Mouse (Mus musculus): ENCODE data around the gene Rpf2. TPM values are rescaled to one million over a fixed set of nuclear protein-coding genes. Genes with fewer than 3 reads are reported as not detected.

The Rpf2 gene
- polyA plus RNA-seq, 1 experiment from 2014 or later: 31.5 TPM

- H3K4me3 ChIP-seq (ENCODE audit: low read depth, low read length): no peak overlapping the region
- H3K4me2 ChIP-seq (replicated peaks; ENCODE audit: low read depth): peak overlapping the region; percentile 25; the same call in 1 of the 2 replicates
- H3K9ac ChIP-seq (ENCODE audit: low read length): no peak overlapping the region
- no peaks in the 10 kb centered on the region for H3K4me1 ChIP-seq (replicated peaks; ENCODE audit: control insufficient read depth, insufficient read depth)
- DNase-seq (ENCODE audit: low spot score) (no peak), ATAC-seq (ENCODE audit: low FRiP score, low TSS enrichment) (no peak)
- no peak for TF ChIP-seq EP300 (optimal IDR thresholded peaks at IDR 0.05)
- no peak for TF ChIP-seq CTCF (IDR thresholded peaks at IDR 0.05; ENCODE audit: low read depth)
- no peaks in the 10 kb centered on the region for H3K36me3 ChIP-seq (ENCODE audit: control insufficient read depth, insufficient read depth, low read length)
- no peaks in the 10 kb centered on the region for H3K9me3 ChIP-seq (ENCODE audit: control insufficient read depth, low read length)
- 35% methylated on average over 22 of the region's 22 CpGs for WGBS
- no peaks in the 10 kb centered on the region for H3K27me3 ChIP-seq (ENCODE audit: control insufficient read depth, insufficient read depth, low read length)
- H3K27ac ChIP-seq (replicated peaks): no peak overlapping the region
Measured at GRCm38 (mm10) chr10:40191338-40191979, 55.4 kb downstream of the Rpf2 start.

GRCm38 (mm10) chr10:40190871-40191270 lies 56.0 kb downstream of the Rpf2 start:
- H3K9me3 ChIP-seq (ENCODE audit: control insufficient read depth, low read length): no peaks in the 10 kb centered on the region
- DNase-seq (ENCODE audit: low spot score) (no peak), ATAC-seq (ENCODE audit: low FRiP score, low TSS enrichment) (no peak)
- WGBS: 82% methylated on average over 8 of the region's 8 CpGs
- no peak overlapping the region for H3K9ac ChIP-seq (ENCODE audit: low read length)
- TF ChIP-seq EP300 (optimal IDR thresholded peaks at IDR 0.05) (no peak), CTCF (IDR thresholded peaks at IDR 0.05; ENCODE audit: low read depth) (peak; percentile 33)
- H3K27ac ChIP-seq (replicated peaks): no peak overlapping the region
- H3K4me1 ChIP-seq (replicated peaks; ENCODE audit: control insufficient read depth, insufficient read depth): no peaks in the 10 kb centered on the region
- H3K4me3 ChIP-seq (ENCODE audit: low read depth, low read length): no peak overlapping the region
- no peaks in the 10 kb centered on the region for H3K27me3 ChIP-seq (ENCODE audit: control insufficient read depth, insufficient read depth, low read length)
- no peak overlapping the region for H3K4me2 ChIP-seq (replicated peaks; ENCODE audit: low read depth)
- H3K36me3 ChIP-seq (ENCODE audit: control insufficient read depth, insufficient read depth, low read length): no peaks in the 10 kb centered on the region

- ATAC-seq (ENCODE audit: low FRiP score, low TSS enrichment): no peak
- no peak for DNase-seq (ENCODE audit: low spot score)
- WGBS: 90% methylated on average over 2 of the region's 2 CpGs
- TF ChIP-seq EP300 (optimal IDR thresholded peaks at IDR 0.05) (no peak), CTCF (IDR thresholded peaks at IDR 0.05; ENCODE audit: low read depth) (no peak)
- Histone ChIP-seq H3K9me3 (ENCODE audit: control insufficient read depth, low read length) (no peaks in the 10 kb centered on the region), H3K36me3 (ENCODE audit: control insufficient read depth, insufficient read depth, low read length) (no peaks in the 10 kb centered on the region), H3K4me3 (ENCODE audit: low read depth, low read length) (no peak overlapping the region), H3K27me3 (ENCODE audit: control insufficient read depth, insufficient read depth, low read length) (no peaks in the 10 kb centered on the region), H3K4me1 (replicated peaks; ENCODE audit: control insufficient read depth, insufficient read depth) (no peaks in the 10 kb centered on the region), H3K4me2 (replicated peaks; ENCODE audit: low read depth) (no peak overlapping the region), H3K9ac (ENCODE audit: low read length) (no peak overlapping the region), H3K27ac (replicated peaks) (no peak overlapping the region)
Measured at GRCm38 (mm10) chr10:40189689-40190088, 57.1 kb downstream of the Rpf2 start.

- Histone ChIP-seq H3K4me2 (replicated peaks; ENCODE audit: low read depth) (no peak overlapping the region), H3K4me3 (ENCODE audit: low read depth, low read length) (no peak overlapping the region), H3K27me3 (ENCODE audit: control insufficient read depth, insufficient read depth, low read length) (no peaks in the 10 kb centered on the region), H3K9ac (ENCODE audit: low read length) (no peak overlapping the region), H3K36me3 (ENCODE audit: control insufficient read depth, insufficient read depth, low read length) (no peaks in the 10 kb centered on the region), H3K9me3 (ENCODE audit: control insufficient read depth, low read length) (no peaks in the 10 kb centered on the region), H3K27ac (replicated peaks) (no peak overlapping the region), H3K4me1 (replicated peaks; ENCODE audit: control insufficient read depth, insufficient read depth) (no peaks in the 10 kb centered on the region)
- no peak for DNase-seq (ENCODE audit: low spot score)
- 76% methylated on average over 3 of the region's 3 CpGs for WGBS
- TF ChIP-seq CTCF (IDR thresholded peaks at IDR 0.05; ENCODE audit: low read depth) (no peak), EP300 (optimal IDR thresholded peaks at IDR 0.05) (no peak)
- ATAC-seq (ENCODE audit: low FRiP score, low TSS enrichment): no peak
Measured at GRCm38 (mm10) chr10:40188831-40189230, 58.0 kb downstream of the Rpf2 start.

- DNase-seq (ENCODE audit: low spot score): no peak
- no peaks in the 10 kb centered on the region for H3K4me1 ChIP-seq (replicated peaks; ENCODE audit: control insufficient read depth, insufficient read depth)
- no peak overlapping the region for H3K27ac ChIP-seq (replicated peaks)
- no peak for ATAC-seq (ENCODE audit: low FRiP score, low TSS enrichment)
- H3K4me2 ChIP-seq (replicated peaks; ENCODE audit: low read depth): no peak overlapping the region
- TF ChIP-seq EP300 (optimal IDR thresholded peaks at IDR 0.05) (no peak), CTCF (IDR thresholded peaks at IDR 0.05; ENCODE audit: low read depth) (no peak)
- H3K36me3 ChIP-seq (ENCODE audit: control insufficient read depth, insufficient read depth, low read length): no peaks in the 10 kb centered on the region
- no peak overlapping the region for H3K9ac ChIP-seq (ENCODE audit: low read length)
- no peaks in the 10 kb centered on the region for H3K27me3 ChIP-seq (ENCODE audit: control insufficient read depth, insufficient read depth, low read length)
- H3K9me3 ChIP-seq (ENCODE audit: control insufficient read depth, low read length): no peaks in the 10 kb centered on the region
- no peak overlapping the region for H3K4me3 ChIP-seq (ENCODE audit: low read depth, low read length)
Measured at GRCm38 (mm10) chr10:40185956-40186355, 60.9 kb downstream of the Rpf2 start.

GRCm38 (mm10) chr10:40180011-40180410 lies 66.8 kb downstream of the Rpf2 start:
- WGBS: 47% methylated on average over 2 of the region's 2 CpGs
- TF ChIP-seq CTCF (IDR thresholded peaks at IDR 0.05; ENCODE audit: low read depth) (no peak), EP300 (optimal IDR thresholded peaks at IDR 0.05) (no peak)
- H3K27me3 ChIP-seq (ENCODE audit: control insufficient read depth, insufficient read depth, low read length): no peaks in the 10 kb centered on the region
- H3K27ac ChIP-seq (replicated peaks): no peak overlapping the region
- H3K9me3 ChIP-seq (ENCODE audit: control insufficient read depth, low read length): no peaks in the 10 kb centered on the region
- no peak overlapping the region for H3K4me2 ChIP-seq (replicated peaks; ENCODE audit: low read depth)
- H3K4me1 ChIP-seq (replicated peaks; ENCODE audit: control insufficient read depth, insufficient read depth): no peaks in the 10 kb centered on the region
- no peaks in the 10 kb centered on the region for H3K36me3 ChIP-seq (ENCODE audit: control insufficient read depth, insufficient read depth, low read length)
- no peak overlapping the region for H3K4me3 ChIP-seq (ENCODE audit: low read depth, low read length)
- DNase-seq (ENCODE audit: low spot score) (no peak), ATAC-seq (ENCODE audit: low FRiP score, low TSS enrichment) (no peak)
- H3K9ac ChIP-seq (ENCODE audit: low read length): no peak overlapping the region

Measured in stomach, postnatal 0 days (tissue).